Mouse (Mus musculus) liver, postnatal 0 days (tissue): ENCODE results near the gene Sema5a.

Experiments
- CTCF ChIP-seq: sonication (generic); IDR thresholded peaks from 2 replicates; pipeline ENCODE4 v1.5.1; 2016; ENCODE audit warnings: antibody characterized with exemption, low read depth
- EP300 ChIP-seq: IDR thresholded peaks from 2 replicates; pipeline ENCODE4 v1.6.1; 2016; ENCODE audit warnings: antibody characterized with exemption, low read depth, mild to moderate bottlenecking

DNA sequence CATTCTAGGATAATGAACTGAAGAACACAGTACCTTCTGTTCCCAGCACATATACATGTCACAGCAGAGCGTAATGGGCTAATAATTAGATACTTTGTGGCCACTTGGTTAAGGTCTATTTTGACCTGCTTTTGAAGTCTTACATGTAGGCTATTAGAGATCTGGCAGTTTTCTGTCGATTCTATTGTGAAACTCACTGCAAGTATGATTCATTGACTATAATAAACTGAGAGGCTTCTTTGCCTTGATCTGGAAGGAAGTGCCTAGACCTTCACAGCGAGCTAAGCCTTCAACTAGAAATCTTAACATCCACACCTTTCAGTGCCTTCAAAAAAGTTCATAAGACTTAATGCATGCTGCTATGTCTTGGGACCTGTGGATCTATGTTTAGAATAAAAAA lies 152.5 kb downstream of the Sema5a start:
- TF ChIP-seq CTCF = no peak
- no peak for TF ChIP-seq EP300
